Mouse (Mus musculus) midbrain, embryonic 12.5 days (tissue): Measurements from ENCODE around the gene Mogs. TPM values are rescaled to one million over a fixed set of nuclear protein-coding genes. Genes with fewer than 3 reads are reported as not detected.

Experiments
- ATAC-seq: fragments of 200-750 bp; cut with Nextera tagmentation; 2 replicates; pipeline ENCODE4 v1.8.0; 2017; ENCODE audit warnings: low read depth, moderate TSS enrichment, moderate library complexity; ENCODE audit not compliant: low FRiP score
- H3K27ac ChIP-seq: fragments of 300-500 bp; sonication (generic); replicated peaks from 2 replicates; pipeline ENCODE4 v1.5.1; 2016; ENCODE audit warnings: mild to moderate bottlenecking
- H3K27me3 ChIP-seq: fragments of 300-500 bp; sonication (generic); 2 replicates; pipeline ENCODE4 v1.6.1; 2016; ENCODE audit warnings: mild to moderate bottlenecking
- H3K36me3 ChIP-seq: fragments of 300-500 bp; sonication (generic); 2 replicates; pipeline ENCODE4 v1.6.1; 2016
- H3K4me1 ChIP-seq: fragments of 300-500 bp; sonication (generic); 2 replicates; pipeline ENCODE4 v1.6.1; 2016
- H3K4me2 ChIP-seq: fragments of 300-500 bp; sonication (generic); replicated peaks from 2 replicates; pipeline ENCODE4 v1.6.1; 2016; ENCODE audit warnings: mild to moderate bottlenecking, moderate library complexity
- H3K4me3 ChIP-seq: fragments of 300-500 bp; sonication (generic); 2 replicates; pipeline ENCODE4 v1.5.1; 2016; ENCODE audit warnings: mild to moderate bottlenecking
- H3K9ac ChIP-seq: fragments of 300-500 bp; sonication (generic); replicated peaks from 2 replicates; pipeline ENCODE4 v1.6.1; 2016; ENCODE audit warnings: mild to moderate bottlenecking, moderate library complexity
- H3K9me3 ChIP-seq: fragments of 300-500 bp; sonication (generic); 2 replicates; pipeline ENCODE4 v1.6.1; 2016; ENCODE audit warnings: mild to moderate bottlenecking
- WGBS: fragments of 180-500 bp; shearing (Covaris S2); methylation state at CpG from one replicate; pipeline ENCODE4 v1.1.7; 2016; 5-methylcytosine and 5-hydroxymethylcytosine counted together
- polyA plus RNA-seq: library from polyadenylated mRNA; unstranded; fragments of >200 nt; fragmentation: Nextera tagmentation; extraction: Ambion mirVana; gene quantifications from 2 replicates; pipeline ENCODE4 v1.2.1, GENCODE M21; 2016

The Mogs gene
- polyA plus RNA-seq, 1 experiment from 2014 or later: 34.9 TPM

DNA sequence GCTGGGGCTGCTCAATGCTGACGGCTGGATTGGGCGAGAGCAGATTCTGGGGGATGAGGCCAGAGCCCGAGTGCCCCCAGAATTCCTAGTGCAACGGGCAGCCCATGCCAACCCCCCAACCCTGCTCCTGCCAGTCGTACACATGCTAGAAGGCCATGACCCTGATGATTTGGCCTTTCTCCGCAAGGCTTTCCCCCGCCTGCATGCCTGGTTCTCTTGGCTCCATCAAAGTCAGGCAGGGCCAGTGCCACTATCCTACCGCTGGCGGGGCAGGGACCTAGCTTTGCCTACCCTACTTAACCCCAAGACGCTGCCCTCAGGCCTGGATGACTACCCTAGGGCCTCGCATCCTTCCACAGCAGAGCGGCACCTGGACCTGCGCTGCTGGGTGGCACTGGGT lies 2.3 kb downstream of the Mogs start:
- no peak overlapping the region for H3K27ac ChIP-seq
- peak overlapping the region; percentile 6; the same call in 1 of the 2 replicates for H3K4me3 ChIP-seq
- peak overlapping the region; percentile 24; the same call in 1 of the 2 replicates for H3K9ac ChIP-seq
- no peak overlapping the region for H3K4me2 ChIP-seq
- H3K27me3 ChIP-seq: no peaks in the 10 kb centered on the region
- peaks cover 57% of the 10 kb centered on the region for H3K4me1 ChIP-seq
- no peaks in the 10 kb centered on the region for H3K9me3 ChIP-seq
- no peak for ATAC-seq
- WGBS: 88% methylated on average over 13 of the region's 13 CpGs
- peaks cover 30% of the 10 kb centered on the region for H3K36me3 ChIP-seq

DNA sequence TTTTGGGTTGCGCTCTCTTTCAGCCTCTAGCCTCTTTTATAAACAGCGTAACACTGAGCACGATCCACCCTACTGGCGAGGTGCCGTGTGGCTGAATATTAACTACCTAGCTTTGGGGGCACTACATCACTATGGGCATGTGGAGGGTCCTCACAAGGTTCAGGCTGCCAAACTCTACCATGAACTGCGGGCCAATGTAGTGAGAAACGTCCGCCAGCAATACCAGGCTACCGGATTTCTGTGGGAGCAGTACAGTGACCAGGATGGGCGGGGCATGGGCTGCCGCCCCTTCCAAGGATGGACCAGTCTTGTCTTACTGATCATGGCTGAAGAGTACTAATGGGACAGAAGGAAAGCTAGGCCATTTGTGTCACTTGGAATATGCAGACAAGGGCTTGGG lies 3.1 kb downstream of the Mogs start:
- 84% methylated on average over 11 of the region's 11 CpGs for WGBS
- no peak for ATAC-seq
- no peaks in the 10 kb centered on the region for H3K9me3 ChIP-seq
- no peaks in the 10 kb centered on the region for H3K27me3 ChIP-seq
- no peak overlapping the region for H3K9ac ChIP-seq
- H3K4me1 ChIP-seq: peaks cover 65% of the 10 kb centered on the region
- H3K36me3 ChIP-seq: peaks cover 30% of the 10 kb centered on the region
- H3K4me3 ChIP-seq: no peak overlapping the region
- no peak overlapping the region; the same call in 1 of the 2 replicates for H3K27ac ChIP-seq
- 0 out of 2 replicates have a peak overlapping the region, but pooled peaks have one; percentile 4 for H3K4me2 ChIP-seq

DNA sequence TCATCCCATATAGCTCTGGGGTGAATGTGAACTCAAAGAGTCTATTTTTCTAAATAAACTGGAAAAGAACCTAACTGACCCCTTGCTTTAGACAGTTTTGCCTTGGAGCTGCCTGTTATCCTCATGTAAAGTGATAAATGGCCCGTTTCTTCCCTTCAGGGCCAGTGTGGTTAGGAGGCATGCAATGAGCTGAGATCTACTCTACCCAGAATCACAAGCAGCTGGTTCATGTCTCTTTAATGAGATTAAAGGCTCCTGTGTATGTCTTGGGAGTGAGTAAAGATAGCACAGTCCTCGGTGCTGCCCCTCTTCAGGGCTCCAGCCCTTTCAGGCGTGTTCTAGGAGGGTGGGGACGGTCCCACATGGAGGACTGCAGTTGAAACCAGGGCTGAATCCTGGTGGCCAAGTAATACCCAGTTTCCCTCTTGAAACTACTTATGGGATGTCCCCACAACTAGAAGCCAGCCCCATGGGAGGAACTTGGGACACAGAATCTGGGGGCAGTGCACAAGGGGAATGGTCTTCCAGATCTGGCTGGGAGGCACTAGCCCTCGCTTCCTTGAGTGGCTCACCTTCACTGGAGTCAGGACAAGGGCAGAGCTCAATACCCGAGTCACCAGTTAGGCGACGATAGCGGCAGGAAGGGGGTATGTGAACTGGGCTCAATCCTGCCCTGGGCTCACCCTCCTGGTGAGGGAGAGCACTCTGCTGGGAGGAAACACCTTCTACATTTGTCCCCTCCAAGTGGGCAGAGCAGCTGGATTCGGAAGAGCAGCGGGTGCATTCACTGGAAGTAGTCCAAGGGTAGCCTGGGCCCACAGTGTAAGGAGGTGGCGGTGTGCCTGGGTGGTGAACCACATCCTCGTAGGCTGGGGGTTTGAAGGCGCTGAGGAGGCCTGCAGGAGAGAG lies 3.8 kb downstream of the Mogs start:
- Histone ChIP-seq H3K27me3 (no peaks in the 10 kb centered on the region), H3K9ac (0 out of 2 replicates have a peak overlapping the region, but pooled peaks have one; percentile 89), H3K4me1 (peaks cover 72% of the 10 kb centered on the region), H3K4me2 (peak overlapping the region; percentile 78), H3K4me3 (peak overlapping the region; percentile 84; the same call in 1 of the 2 replicates), H3K27ac (peak overlapping the region; percentile 10; the same call in 1 of the 2 replicates), H3K36me3 (peaks cover 30% of the 10 kb centered on the region), H3K9me3 (no peaks in the 10 kb centered on the region)
- no peak for ATAC-seq
- 87% methylated on average over 14 of the region's 14 CpGs for WGBS

DNA sequence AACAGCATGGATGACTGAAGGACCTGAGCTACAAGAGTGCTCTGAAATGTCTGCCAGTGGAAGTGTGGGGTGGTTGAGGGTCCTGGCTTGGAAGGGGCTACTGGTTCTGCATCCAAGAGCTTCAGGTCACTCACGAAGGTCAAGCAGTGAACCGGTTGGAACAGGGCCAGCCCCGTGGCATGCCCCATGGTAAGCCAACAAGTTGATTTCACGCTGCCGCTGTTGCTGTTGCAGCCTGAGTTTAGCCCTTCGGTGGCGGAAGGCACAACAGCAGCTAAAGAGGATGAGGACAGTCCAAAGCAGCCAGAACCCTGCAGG lies 4.4 kb downstream of the Mogs start:
- peaks cover 74% of the 10 kb centered on the region for H3K4me1 ChIP-seq
- peaks cover 30% of the 10 kb centered on the region for H3K36me3 ChIP-seq
- H3K27ac ChIP-seq: peak overlapping the region; percentile 99; the same call in 1 of the 2 replicates
- no peak for ATAC-seq
- H3K9ac ChIP-seq: peak overlapping the region; percentile 89
- H3K4me2 ChIP-seq: peak overlapping the region; percentile 78
- H3K27me3 ChIP-seq: no peaks in the 10 kb centered on the region
- 62% methylated on average over 7 of the region's 7 CpGs for WGBS
- H3K9me3 ChIP-seq: no peaks in the 10 kb centered on the region
- H3K4me3 ChIP-seq: peak overlapping the region; percentile 84

DNA sequence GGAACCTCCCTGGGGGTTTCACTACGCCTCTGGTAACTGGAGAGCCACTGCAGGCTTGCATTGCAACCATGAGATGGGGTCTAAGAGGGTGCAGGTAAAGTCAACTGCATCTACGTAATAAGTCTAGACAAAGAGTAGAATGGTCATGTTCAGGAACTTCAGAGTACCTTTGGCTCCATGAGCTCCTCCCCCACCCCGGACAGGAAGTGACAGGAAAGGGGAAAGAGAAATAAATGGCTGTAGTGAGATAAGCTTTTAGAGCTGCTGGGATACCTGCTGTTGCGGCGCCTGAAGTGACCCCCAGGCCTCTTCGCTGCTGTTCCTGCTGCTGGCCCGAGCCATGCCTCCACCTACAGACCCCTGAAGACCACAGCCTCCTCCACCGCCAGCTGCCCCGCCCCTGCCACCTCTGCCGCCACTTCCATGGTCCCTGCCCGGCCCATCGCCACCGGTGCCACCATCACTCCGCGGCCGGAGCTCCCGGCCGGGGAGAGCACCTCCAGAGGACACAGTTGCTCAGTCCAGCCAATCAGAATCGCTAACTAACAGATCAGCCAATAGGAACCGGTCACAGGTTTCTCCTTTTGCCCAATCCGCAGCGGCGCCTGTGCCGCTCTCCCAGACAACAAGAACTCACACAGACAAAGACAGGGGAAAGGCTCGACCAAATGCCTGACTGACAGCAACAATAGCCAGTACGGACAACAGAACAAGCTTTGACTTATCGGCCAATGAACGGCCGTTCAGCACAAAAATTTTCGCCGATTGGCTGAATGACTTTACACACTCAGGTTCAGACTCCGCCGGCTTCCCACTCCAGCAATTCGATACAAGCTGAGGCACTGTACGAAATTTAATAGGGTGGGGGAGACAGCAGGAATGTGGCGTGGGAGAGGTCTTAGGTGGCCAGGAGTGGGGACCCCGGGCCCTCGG lies 5.9 kb downstream of the Mogs start, which contains the start of gene Wbp1:
Gene Wbp1 (minus strand): TSS at position 630 of the 933 bp plus-strand sequence.
- H3K4me1 ChIP-seq: peaks cover 71% of the 10 kb centered on the region
- peak within 1 kb of the TSS; percentile 99 for H3K27ac ChIP-seq
- H3K4me3 ChIP-seq: peak within 1 kb of the TSS; percentile 84
- ATAC-seq: peak; percentile 94
- under 1% methylated on average over 36 of the region's 38 CpGs for WGBS
- H3K9me3 ChIP-seq: no peaks in the 10 kb centered on the region
- H3K4me2 ChIP-seq: peak within 1 kb of the TSS; percentile 96
- no peaks in the 10 kb centered on the region for H3K27me3 ChIP-seq
- peak within 1 kb of the TSS; percentile 95 for H3K9ac ChIP-seq
- H3K36me3 ChIP-seq: peaks cover 30% of the 10 kb centered on the region

DNA sequence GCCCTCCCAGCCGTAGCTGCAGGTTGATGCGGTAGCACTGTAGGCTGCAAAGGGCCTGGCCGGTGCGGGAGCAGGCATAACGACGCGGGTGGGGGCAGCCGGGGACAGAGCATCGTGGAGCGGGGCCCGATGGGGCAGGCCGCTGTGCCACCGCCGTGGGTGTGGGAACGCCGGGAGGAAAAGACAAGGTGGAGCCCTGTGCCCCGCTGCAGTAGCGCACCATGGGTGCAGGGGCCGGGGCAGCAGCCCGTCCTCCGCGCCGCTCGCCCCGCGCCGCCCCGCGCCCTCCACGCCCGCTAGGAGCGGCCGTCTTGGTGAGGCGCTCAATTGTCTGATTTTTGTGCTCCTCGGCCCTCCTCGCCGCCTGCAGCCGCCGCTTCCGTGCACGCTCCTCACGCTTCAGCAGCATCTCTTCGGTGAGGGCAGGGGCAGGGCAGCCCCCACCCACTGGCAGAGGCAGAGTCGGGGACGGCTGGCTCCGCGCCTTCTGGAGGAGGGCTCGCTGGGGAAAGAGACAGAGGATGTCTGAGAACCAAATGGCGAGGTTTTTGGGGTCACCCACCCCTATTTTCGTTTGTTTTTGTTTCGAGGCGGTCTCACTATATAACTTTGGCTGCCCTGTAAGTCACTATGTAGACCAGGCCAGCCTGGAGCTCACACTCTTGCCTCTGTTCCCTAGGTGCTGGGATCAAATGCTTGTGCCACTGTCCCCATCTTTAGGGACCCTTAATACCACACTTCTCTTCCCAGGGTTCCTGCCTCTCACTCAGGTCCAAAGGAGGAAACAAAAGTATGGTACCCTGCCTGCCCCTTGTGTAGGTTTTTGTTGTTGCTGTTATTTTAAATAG lies 6.8 kb downstream of the Mogs start:
- ATAC-seq: peak; percentile 1
- H3K27ac ChIP-seq: peak overlapping the region; percentile 99
- H3K4me1 ChIP-seq: peaks cover 62% of the 10 kb centered on the region
- H3K27me3 ChIP-seq: no peaks in the 10 kb centered on the region
- peak overlapping the region; percentile 84 for H3K4me3 ChIP-seq
- H3K36me3 ChIP-seq: peaks cover 27% of the 10 kb centered on the region
- H3K9me3 ChIP-seq: no peaks in the 10 kb centered on the region
- WGBS: under 1% methylated on average over 47 of the region's 52 CpGs
- H3K9ac ChIP-seq: peak overlapping the region; percentile 95
- H3K4me2 ChIP-seq: peak overlapping the region; percentile 96

DNA sequence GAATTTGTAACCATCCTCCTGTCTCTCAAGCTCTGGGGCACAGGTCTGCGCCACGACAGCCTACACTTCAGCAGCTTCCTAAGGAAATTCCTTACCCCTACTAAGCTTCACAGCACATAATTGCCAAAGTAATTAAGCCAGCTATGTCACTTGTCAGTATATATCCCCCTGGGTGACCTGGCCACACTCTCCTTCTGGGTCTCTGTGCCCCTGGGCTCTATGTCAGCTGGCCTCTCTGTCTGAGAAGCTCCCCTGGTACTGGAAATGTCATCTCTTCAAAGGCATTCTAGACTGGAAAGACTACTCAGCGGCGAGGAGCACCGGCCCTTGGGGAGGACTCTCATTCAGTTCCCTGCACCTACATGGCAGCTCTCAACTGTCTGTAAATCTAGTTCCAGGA lies 7.7 kb downstream of the Mogs start:
- Histone ChIP-seq H3K27ac (no peak overlapping the region), H3K4me1 (peaks cover 57% of the 10 kb centered on the region), H3K9me3 (no peaks in the 10 kb centered on the region), H3K4me3 (peak overlapping the region; percentile 84; the same call in 1 of the 2 replicates), H3K4me2 (peak overlapping the region; percentile 96), H3K36me3 (peaks cover 19% of the 10 kb centered on the region), H3K9ac (peak overlapping the region; percentile 95; the same call in 1 of the 2 replicates), H3K27me3 (no peaks in the 10 kb centered on the region)
- no peak for ATAC-seq
- WGBS: 82% methylated on average over 5 of the region's 5 CpGs

DNA sequence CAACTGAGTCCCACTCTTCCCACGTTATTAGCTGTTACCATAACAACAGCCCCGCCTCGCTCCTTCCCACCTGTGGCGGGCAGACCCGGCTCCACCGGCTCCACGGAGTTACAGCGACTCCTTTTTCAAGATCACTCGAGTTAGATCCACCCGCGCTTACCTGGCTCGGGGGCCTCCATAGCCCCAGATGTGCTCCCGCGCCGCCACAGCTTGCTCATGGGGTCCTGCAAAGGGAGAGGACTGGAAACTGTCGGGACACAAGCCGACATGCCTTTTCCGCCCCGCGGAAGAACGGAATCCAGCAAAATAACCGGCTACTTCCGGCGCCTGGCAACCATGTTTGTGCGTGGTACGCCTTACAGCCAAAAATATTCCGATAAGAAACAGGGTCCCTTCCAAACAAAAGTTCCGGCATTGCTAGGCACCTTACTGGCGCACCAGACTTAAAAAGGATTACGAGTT lies 9.6 kb downstream of the Mogs start:
- WGBS: 0% methylated on average over 30 of the region's 30 CpGs

DNA sequence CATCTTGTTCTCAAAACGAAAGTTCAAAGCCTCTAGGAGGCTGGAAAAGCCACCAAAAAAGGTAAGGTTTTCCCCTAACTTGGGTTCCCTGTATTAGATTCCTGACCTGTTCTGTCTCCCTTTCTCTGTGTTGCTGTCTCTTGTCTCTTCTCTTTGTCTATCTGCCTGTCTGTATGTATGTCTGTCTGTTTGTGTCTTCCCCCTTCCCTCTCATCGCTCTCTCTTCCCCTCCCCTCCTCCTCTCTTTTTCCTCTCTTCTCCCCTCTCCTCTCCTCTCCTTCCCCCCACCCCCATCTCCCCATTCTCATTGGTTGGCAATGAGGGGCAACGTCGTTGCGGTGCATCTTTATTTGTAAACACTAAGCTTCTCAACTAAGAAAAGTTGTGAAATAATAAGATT lies 10.0 kb downstream of the Mogs start, which contains the start of gene Ino80b:
Gene Ino80b (minus strand): TSS at position 101 of the 400 bp plus-strand sequence.
- H3K36me3 ChIP-seq: no peaks in the 10 kb centered on the region
- peak within 1 kb of the TSS; percentile 44; the same call in 1 of the 2 replicates for H3K27ac ChIP-seq
- peak within 1 kb of the TSS; percentile 64 for H3K4me3 ChIP-seq
- H3K27me3 ChIP-seq: no peaks in the 10 kb centered on the region
- H3K9ac ChIP-seq: peak within 1 kb of the TSS; percentile 57
- peaks cover 35% of the 10 kb centered on the region for H3K4me1 ChIP-seq
- peak within 1 kb of the TSS; percentile 85 for H3K4me2 ChIP-seq
- no peaks in the 10 kb centered on the region for H3K9me3 ChIP-seq
- 33% methylated on average over 5 of the region's 5 CpGs for WGBS
- no peak for ATAC-seq

More for the DNA sequence above, 9.6 kb downstream of the Mogs start:
- H3K4me3 ChIP-seq: peak overlapping the region; percentile 64
- no peaks in the 10 kb centered on the region for H3K27me3 ChIP-seq
- H3K36me3 ChIP-seq: no peaks in the 10 kb centered on the region
- peak overlapping the region; percentile 57 for H3K9ac ChIP-seq
- H3K4me2 ChIP-seq: peak overlapping the region; percentile 85
- peak overlapping the region; percentile 44; the same call in 1 of the 2 replicates for H3K27ac ChIP-seq
- no peak for ATAC-seq
- H3K4me1 ChIP-seq: peaks cover 39% of the 10 kb centered on the region
- no peaks in the 10 kb centered on the region for H3K9me3 ChIP-seq

DNA sequence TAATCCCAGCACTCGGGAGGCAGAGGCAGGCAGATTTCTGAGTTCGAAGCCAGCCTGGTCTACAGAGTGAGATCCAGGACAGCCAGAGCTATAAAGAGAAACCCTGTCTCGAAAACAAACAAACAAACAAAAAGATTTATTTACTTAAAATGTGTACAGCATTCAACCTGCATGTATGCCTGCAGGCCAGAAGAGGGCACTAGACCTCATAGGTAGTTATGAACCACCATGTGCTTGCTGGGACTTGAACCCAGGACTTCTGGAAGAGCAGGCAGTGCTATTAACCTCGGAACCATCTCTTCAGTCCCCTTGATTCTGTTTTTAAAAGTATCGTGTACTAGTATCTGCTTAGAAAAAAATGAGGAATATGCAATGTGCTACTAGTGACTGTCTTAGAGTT lies 12.1 kb downstream of the Mogs start:
- WGBS: 96% methylated on average over 5 of the region's 5 CpGs
- 0 out of 2 replicates have a peak, but pooled peaks cover 5% of the 10 kb centered on the region for H3K27me3 ChIP-seq
- no peak overlapping the region for H3K9ac ChIP-seq
- H3K9me3 ChIP-seq: no peaks in the 10 kb centered on the region
- no peak overlapping the region for H3K27ac ChIP-seq
- ATAC-seq: no peak
- no peaks in the 10 kb centered on the region for H3K36me3 ChIP-seq
- no peak overlapping the region for H3K4me3 ChIP-seq
- H3K4me2 ChIP-seq: no peak overlapping the region
- peaks cover 26% of the 10 kb centered on the region for H3K4me1 ChIP-seq
